Mouse (Mus musculus) forebrain, embryonic 14.5 days (tissue): Measurements from ENCODE around the gene Gm2030. TPM values are rescaled to one million over a fixed set of nuclear protein-coding genes. Genes with fewer than 3 reads are reported as not detected.
"Not testable (repeated sequence)": the region's sequence is repeated elsewhere in the genome, so short reads cannot be mapped to it uniquely, and the experiment has no call there.

Experiments
- ATAC-seq: fragments of 200-750 bp; cut with Nextera tagmentation; 2 replicates; pipeline ENCODE4 v1.8.0; 2017; ENCODE audit warnings: mild to moderate bottlenecking, moderate library complexity
- DNase-seq: peaks from one replicate; pipeline ENCODE4 v3.0.0-alpha.2; 2015; ENCODE audit warnings: low spot score
- H3K27ac ChIP-seq: fragments of 300-500 bp; sonication (generic); 2 replicates; pipeline ENCODE4 v1.5.1; 2014; ENCODE audit warnings: low read depth, mild to moderate bottlenecking, control low read depth, low read length, moderate library complexity
- H3K27me3 ChIP-seq: fragments of 300-500 bp; sonication (generic); replicated peaks from 2 replicates; pipeline ENCODE4 v1.6.1; 2014; ENCODE audit warnings: low read length, control low read depth, mixed read lengths; ENCODE audit not compliant: control insufficient read depth, insufficient read depth
- H3K36me3 ChIP-seq: fragments of 300-500 bp; sonication (generic); 2 replicates; pipeline ENCODE4 v1.6.1; 2014; ENCODE audit warnings: low read length, control low read depth; ENCODE audit not compliant: control insufficient read depth, insufficient read depth
- H3K4me1 ChIP-seq: fragments of 300-500 bp; sonication (generic); 2 replicates; pipeline ENCODE4 v1.6.1; 2014; ENCODE audit warnings: antibody characterized with exemption, low read length, control low read depth; ENCODE audit not compliant: control insufficient read depth, insufficient read depth
- H3K4me2 ChIP-seq: fragments of 300-500 bp; sonication (generic); 2 replicates; pipeline ENCODE4 v1.6.1; 2014; ENCODE audit warnings: mild to moderate bottlenecking, control low read depth, low read length
- H3K4me3 ChIP-seq: fragments of 300-500 bp; sonication (generic); 2 replicates; pipeline ENCODE4 v1.5.1; 2014; ENCODE audit warnings: low read depth, low read length, control low read depth
- H3K9ac ChIP-seq: fragments of 300-500 bp; sonication (generic); 2 replicates; pipeline ENCODE4 v1.6.1; 2014; ENCODE audit warnings: mild to moderate bottlenecking, low read length, control low read depth, moderate library complexity
- H3K9me3 ChIP-seq: fragments of 300-500 bp; sonication (generic); replicated peaks from 2 replicates; pipeline ENCODE4 v1.6.1; 2016; ENCODE audit warnings: low read length, control low read depth, mixed read lengths; ENCODE audit not compliant: control insufficient read depth
- WGBS: fragments of 180-500 bp; shearing (Covaris S2); extraction: QIAGEN DNeasy Blood & Tissue Kit; methylation state at CpG from one replicate; pipeline ENCODE4 v1.1.7; 2014; 5-methylcytosine and 5-hydroxymethylcytosine counted together
- polyA plus RNA-seq: library from polyadenylated mRNA; unstranded; fragments of >200 nt; fragmentation: Nextera tagmentation; extraction: Ambion mirVana; gene quantifications from 2 replicates; pipeline ENCODE4 v1.2.1, GENCODE M21; 2014

The Gm2030 gene
- not detected in 2 replicates for polyA plus RNA-seq

DNA sequence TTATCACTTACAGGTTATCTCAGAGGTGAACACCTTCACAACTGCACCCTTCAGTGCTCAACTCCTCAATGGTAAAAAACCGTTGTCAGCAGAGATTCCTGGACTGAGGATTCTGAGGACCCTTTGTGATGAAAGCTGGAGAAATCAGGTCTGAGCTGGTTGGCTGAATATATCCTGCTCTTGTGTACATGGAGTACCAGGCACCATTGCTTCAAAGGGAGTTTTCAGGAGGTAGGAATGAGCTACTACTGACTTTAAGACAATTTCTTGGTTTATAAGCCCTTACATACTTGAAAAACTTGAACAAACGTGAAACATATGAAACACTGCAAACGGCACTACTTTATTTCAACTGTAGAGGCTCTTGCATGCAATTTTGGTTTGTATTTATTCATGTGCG lies at the start of gene Gm2030:
Gene Gm2030, minus strand, starts transcription at position 101 of the 400 bp plus-strand sequence.
- DNase-seq, H3K4me2 ChIP-seq, H3K9ac ChIP-seq, ATAC-seq, H3K9me3 ChIP-seq, H3K27me3 ChIP-seq, H3K4me1 ChIP-seq, H3K4me3 ChIP-seq, H3K27ac ChIP-seq, H3K36me3 ChIP-seq: not testable (repeated sequence)
- WGBS: 61% methylated on average over 3 of the region's 4 CpGs

Other genes with a start within 250 kb of the Gm2030 start
- gene Gm2012, start 78.7 kb downstream of the Gm2030 start, polyA plus RNA-seq: not detected in 2 replicates
- gene Slx, start 235.5 kb upstream of the Gm2030 start, polyA plus RNA-seq: not detected in 2 replicates